Mouse (Mus musculus): Measurements from ENCODE around the gene Dad1.

Dad1 gene

GRCm38 (mm10) chr14:54203776-54204175, 50.1 kb downstream of the Dad1 start:
- no peak for DNase-seq

- DNase-seq: no peak
These were observed 50.7 kb downstream of the Dad1 start for GRCm38 (mm10) chr14:54203207-54203606.

- DNase-seq: no peak
These were observed 53.5 kb downstream of the Dad1 start for GRCm38 (mm10) chr14:54200363-54200762.

GRCm38 (mm10) chr14:54199662-54200061, 54.2 kb downstream of the Dad1 start:
- DNase-seq: no peak

GRCm38 (mm10) chr14:54197740-54198139, 56.2 kb downstream of the Dad1 start:
- no peak for DNase-seq

GRCm38 (mm10) chr14:54195838-54196423, 58.0 kb downstream of the Dad1 start:
- no peak for DNase-seq

GRCm38 (mm10) chr14:54193354-54194133, 60.4 kb downstream of the Dad1 start:
- no peak for DNase-seq

GRCm38 (mm10) chr14:54192462-54192847, 61.4 kb downstream of the Dad1 start:
- no peak for DNase-seq

GRCm38 (mm10) chr14:54191594-54192461, 62.1 kb downstream of the Dad1 start:
- no peak for DNase-seq

GRCm38 (mm10) chr14:54191026-54191390, 62.9 kb downstream of the Dad1 start:
- no peak for DNase-seq

GRCm38 (mm10) chr14:54190305-54191025, 63.4 kb downstream of the Dad1 start:
- DNase-seq: no peak

- no peak for DNase-seq
These were observed 64.6 kb downstream of the Dad1 start for GRCm38 (mm10) chr14:54189255-54189654.

GRCm38 (mm10) chr14:54187211-54187610, 66.7 kb downstream of the Dad1 start:
- no peak for DNase-seq
